Mouse (Mus musculus): ENCODE results near the gene Rmnd5b.

- no peak for TF ChIP-seq POLR2A (IDR thresholded peaks at IDR 0.05; ENCODE audit: borderline replicate concordance, insufficient read depth, low read length)
- TF ChIP-seq CTCF (IDR thresholded peaks at IDR 0.05; ENCODE audit: borderline replicate concordance, insufficient read depth, low read depth, low read length): no peak
Observed at GRCm38 (mm10) chr11:51587059-51587458, 48.6 kb downstream of the Rmnd5b start.

Measured in cerebellum, adult 2 months (tissue).